Mouse (Mus musculus): ENCODE data around the gene Ppp1r12c.

DNA sequence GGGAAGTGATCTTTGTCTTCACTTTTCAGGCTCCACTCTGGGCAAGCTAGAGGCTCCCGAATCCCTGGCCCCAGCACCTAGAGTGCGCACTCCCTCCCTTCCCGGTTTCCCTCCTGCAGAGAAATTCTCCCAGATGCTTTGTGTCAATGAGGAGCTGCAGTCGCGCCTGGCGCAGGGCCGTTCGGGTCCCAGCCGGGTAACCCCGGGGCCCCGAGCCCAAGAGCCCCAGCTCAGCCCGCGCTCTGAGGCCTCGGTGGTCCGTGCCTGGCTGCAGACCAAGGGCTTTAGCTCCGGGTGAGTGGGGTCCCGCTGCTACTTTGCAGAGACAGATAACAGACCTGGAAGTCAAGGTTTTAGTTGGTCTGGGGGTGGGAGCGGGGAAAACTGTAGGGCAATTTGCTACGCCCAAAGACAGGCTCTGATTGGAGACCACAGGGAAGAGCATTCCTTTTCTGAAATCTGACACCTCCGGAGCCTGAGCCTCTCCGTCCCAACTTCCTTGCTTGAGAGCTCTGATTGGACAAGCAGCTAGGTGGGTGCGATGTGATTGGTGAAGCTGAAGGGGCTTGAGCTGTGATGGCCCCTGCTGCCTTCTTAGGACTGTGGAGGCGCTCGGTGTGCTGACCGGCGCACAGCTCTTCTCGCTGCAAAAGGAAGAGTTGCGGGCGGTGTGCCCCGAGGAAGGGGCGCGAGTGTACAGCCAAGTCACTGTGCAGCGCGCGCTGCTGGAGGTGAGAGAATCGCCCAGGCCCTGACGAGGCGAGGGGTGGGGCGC is 23.3 kb downstream of the Ppp1r12c start:
- TF ChIP-seq CTCF (IDR thresholded peaks at IDR 0.05; ENCODE audit: borderline replicate concordance, extremely low read depth, insufficient read depth, insufficient read length) (no peak), POLR2A (IDR thresholded peaks at IDR 0.05; ENCODE audit: borderline replicate concordance, extremely low read depth, insufficient read depth, insufficient read length, poor library complexity, severe bottlenecking) (no peak; the same call in 1 of the 2 replicates)

Measured in brain, embryonic 14.5 days (tissue).